Mouse (Mus musculus) intestine, embryonic 15.5 days (tissue): ENCODE data around the gene Gm49336. TPM values are rescaled to one million over a fixed set of nuclear protein-coding genes. Genes with fewer than 3 reads are reported as not detected.

Experiments
- ATAC-seq: fragments of 200-750 bp; cut with Nextera tagmentation; 2 replicates; pipeline ENCODE4 v1.8.0; 2017; ENCODE audit warnings: moderate TSS enrichment, moderate library complexity
- H3K27ac ChIP-seq: fragments of 300-500 bp; sonication (generic); 2 replicates; pipeline ENCODE4 v1.5.1; 2015; ENCODE audit warnings: mild to moderate bottlenecking, inconsistent platforms
- H3K27me3 ChIP-seq: fragments of 300-500 bp; sonication (generic); replicated peaks from 2 replicates; pipeline ENCODE4 v1.6.1; 2015; ENCODE audit warnings: inconsistent platforms
- H3K36me3 ChIP-seq: fragments of 300-500 bp; sonication (generic); 2 replicates; pipeline ENCODE4 v1.6.1; 2015; ENCODE audit warnings: inconsistent platforms
- H3K4me1 ChIP-seq: fragments of 300-500 bp; sonication (generic); replicated peaks from 2 replicates; pipeline ENCODE4 v1.6.1; 2015; ENCODE audit warnings: inconsistent platforms
- H3K4me2 ChIP-seq: fragments of 300-500 bp; sonication (generic); replicated peaks from 2 replicates; pipeline ENCODE4 v1.6.1; 2015; ENCODE audit warnings: mild to moderate bottlenecking, inconsistent platforms
- H3K4me3 ChIP-seq: fragments of 300-500 bp; sonication (generic); replicated peaks from 2 replicates; pipeline ENCODE4 v1.5.1; 2015; ENCODE audit warnings: inconsistent platforms
- H3K9ac ChIP-seq: fragments of 300-500 bp; sonication (generic); 2 replicates; pipeline ENCODE4 v1.6.1; 2015; ENCODE audit warnings: inconsistent platforms
- H3K9me3 ChIP-seq: fragments of 300-500 bp; sonication (generic); 2 replicates; pipeline ENCODE4 v1.6.1; 2016; ENCODE audit warnings: inconsistent platforms
- whole genome bisulfite sequencing: fragments of 180-500 bp; shearing (Covaris S2); methylation state at CpG from one replicate; pipeline ENCODE4 v1.1.7; 2015; 5-methylcytosine and 5-hydroxymethylcytosine counted together
- polyA plus RNA-seq: library from polyadenylated mRNA; unstranded; fragments of >200 nt; fragmentation: Nextera tagmentation; extraction: Ambion mirVana; gene quantifications from 2 replicates; pipeline ENCODE4 v1.2.1, GENCODE M21; 2015

The Gm49336 gene
- polyA plus RNA-seq, 1 experiment from 2014 or later, result 47.8 TPM

DNA sequence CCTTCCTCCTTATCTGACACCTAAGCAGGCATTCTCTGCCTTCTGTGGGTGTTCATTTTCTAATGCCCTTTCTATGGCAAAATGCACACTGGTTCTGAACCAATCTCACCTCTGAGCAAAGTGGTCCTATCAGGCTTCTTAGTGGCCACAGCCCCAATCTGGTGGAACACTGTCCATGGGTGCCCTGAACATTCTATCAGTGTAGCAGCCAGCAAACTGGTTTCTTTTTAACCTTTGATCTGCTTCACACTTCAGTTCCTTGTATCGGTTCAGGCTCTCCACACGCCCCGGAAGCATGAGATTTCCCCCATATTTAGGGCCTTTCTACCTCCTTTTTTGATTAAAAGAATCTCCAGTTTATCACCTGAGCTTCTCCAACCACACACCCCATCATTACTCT is 36.3 kb downstream of the Gm49336 start:
- H3K4me2 ChIP-seq, result no peak overlapping the region
- no peaks in the 10 kb centered on the region for H3K9me3 ChIP-seq
- H3K27ac ChIP-seq, result 0 out of 2 replicates have a peak overlapping the region, but pooled peaks have one; percentile 3
- no peak overlapping the region for H3K9ac ChIP-seq
- H3K27me3 ChIP-seq, result no peaks in the 10 kb centered on the region
- no peaks in the 10 kb centered on the region for H3K36me3 ChIP-seq
- ATAC-seq, result peak; percentile 66
- no peak overlapping the region for H3K4me3 ChIP-seq
- 75% methylated on average over 3 of the region's 3 CpGs for WGBS
- 0 out of 2 replicates have a peak, but pooled peaks cover 3% of the 10 kb centered on the region for H3K4me1 ChIP-seq

DNA sequence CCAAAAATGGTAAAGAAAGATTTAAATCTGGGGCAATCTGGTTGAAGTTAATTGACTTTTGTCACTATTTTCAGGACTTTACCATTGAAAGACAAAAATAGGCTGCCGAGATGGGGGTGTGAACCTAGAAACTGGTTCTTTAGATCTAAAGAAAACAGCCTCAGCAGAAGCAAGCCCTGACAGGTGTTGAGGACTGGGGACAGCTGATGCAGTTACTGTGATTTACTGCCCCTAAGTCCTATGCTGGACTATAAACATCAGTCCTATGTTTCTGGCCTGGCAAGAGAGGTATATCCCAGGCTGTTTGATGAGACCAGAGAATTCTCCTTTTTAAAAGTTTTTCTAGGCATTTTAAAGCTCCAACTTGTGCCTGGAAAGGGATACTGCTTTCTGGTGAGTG is 37.3 kb downstream of the Gm49336 start:
- Histone ChIP-seq H3K9ac (no peak overlapping the region), H3K27ac (no peak overlapping the region), H3K4me3 (no peak overlapping the region), H3K27me3 (no peaks in the 10 kb centered on the region), H3K4me1 (0 out of 2 replicates have a peak, but pooled peaks cover 3% of the 10 kb centered on the region), H3K36me3 (no peaks in the 10 kb centered on the region), H3K9me3 (no peaks in the 10 kb centered on the region), H3K4me2 (no peak overlapping the region)
- ATAC-seq, result no peak
- WGBS, result 56% methylated on average over 1 of the region's 1 CpGs

DNA sequence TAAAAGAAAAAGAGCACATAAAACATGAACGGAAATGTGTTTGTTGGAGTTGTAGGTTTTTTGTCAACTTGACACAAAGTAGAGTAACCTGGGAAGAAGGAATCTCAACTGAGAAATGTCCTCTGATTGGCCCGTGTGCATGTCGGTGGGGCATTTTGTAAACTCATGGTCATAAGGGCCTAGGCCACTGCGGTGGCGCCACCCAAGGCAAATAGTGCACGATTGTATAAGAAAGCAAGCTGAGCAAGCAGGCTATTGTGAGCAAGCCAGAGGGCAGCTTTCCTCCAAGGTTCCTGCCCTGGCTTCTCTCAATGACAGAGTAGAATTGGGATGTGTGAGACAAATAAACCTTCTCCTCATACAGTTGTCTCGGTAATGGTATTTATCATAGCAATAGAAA is 42.1 kb downstream of the Gm49336 start:
- no peak for ATAC-seq
- WGBS, result 77% methylated on average over 7 of the region's 7 CpGs
- no peak overlapping the region for H3K27ac ChIP-seq
- H3K9ac ChIP-seq, result no peak overlapping the region
- no peaks in the 10 kb centered on the region for H3K4me1 ChIP-seq
- H3K36me3 ChIP-seq, result no peaks in the 10 kb centered on the region
- no peaks in the 10 kb centered on the region for H3K9me3 ChIP-seq
- no peak overlapping the region for H3K4me3 ChIP-seq
- H3K27me3 ChIP-seq, result no peaks in the 10 kb centered on the region
- no peak overlapping the region for H3K4me2 ChIP-seq

DNA sequence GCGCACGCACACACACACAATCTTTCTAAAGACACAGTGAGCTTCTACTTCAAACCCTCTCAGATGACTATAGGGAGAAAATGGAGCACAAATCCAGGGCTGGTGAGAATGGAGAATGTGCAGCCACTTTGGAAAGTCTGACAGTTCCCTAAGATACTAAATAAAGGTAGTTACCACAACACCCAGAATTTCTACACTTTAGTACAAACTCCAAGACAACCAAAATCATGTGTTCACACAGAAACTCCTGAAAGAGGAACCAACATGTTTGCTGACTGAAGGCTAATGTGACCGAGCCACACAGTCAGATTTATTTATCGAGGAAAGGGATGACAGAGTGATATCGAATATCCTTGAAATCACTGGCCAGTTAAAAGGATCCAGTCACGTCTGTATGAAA is 46.3 kb downstream of the Gm49336 start:
- 92% methylated on average over 6 of the region's 6 CpGs for WGBS
- Histone ChIP-seq H3K27me3 (no peaks in the 10 kb centered on the region), H3K9me3 (no peaks in the 10 kb centered on the region), H3K27ac (no peak overlapping the region), H3K36me3 (no peaks in the 10 kb centered on the region), H3K4me2 (no peak overlapping the region), H3K9ac (no peak overlapping the region), H3K4me1 (no peaks in the 10 kb centered on the region), H3K4me3 (no peak overlapping the region)
- no peak for ATAC-seq

DNA sequence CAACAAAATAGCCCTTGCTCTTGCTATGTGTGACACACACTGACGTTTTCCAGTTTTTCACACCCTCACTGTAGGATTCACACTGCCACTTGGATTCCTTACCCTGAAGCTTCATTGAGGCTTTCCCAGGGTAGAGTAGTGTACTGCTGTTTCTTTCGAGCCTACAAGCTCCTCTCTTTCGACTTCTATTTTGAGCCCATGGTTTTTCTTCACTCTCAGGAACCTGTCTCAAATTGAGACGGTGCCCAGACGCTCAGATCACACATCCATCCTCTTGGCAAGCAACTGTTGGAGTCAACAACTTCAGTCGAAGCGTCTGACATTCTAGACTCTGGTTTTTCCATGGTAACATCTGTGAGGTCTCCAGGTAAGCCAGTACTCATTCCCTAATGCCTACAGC is 54.4 kb downstream of the Gm49336 start, which contains the start of gene Atp8a2:
Gene Atp8a2 (minus strand): TSS at position 296 of the 400 bp plus-strand sequence.
- Histone ChIP-seq H3K9me3 (no peaks in the 10 kb centered on the region), H3K27ac (no peak within 1 kb of the TSS), H3K4me2 (no peak within 1 kb of the TSS), H3K4me3 (no peak within 1 kb of the TSS), H3K4me1 (no peaks in the 10 kb centered on the region), H3K36me3 (no peaks in the 10 kb centered on the region), H3K27me3 (no peaks in the 10 kb centered on the region), H3K9ac (no peak within 1 kb of the TSS)
- no peak for ATAC-seq
- WGBS, result 59% methylated on average over 7 of the region's 7 CpGs

DNA sequence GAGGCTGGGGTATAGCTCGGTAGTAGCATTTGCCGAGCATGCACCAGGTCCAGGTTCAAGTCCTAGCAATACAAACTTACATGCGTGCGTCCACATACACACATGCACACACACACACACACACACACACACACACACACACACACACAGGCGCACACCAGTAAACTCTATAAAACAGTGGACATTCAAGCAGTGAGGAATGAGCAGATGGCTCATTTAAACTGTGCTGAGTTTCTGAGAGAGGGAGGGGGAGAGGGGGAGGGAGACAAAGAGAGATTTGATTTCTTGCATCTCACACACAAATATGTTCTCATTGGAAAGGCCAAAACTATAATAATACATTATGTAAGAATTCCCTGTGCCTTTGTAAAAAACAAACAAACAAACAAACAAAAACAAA is 55.3 kb downstream of the Gm49336 start:
- 69% methylated on average over 5 of the region's 5 CpGs for WGBS
- Histone ChIP-seq H3K9ac (no peak overlapping the region), H3K4me1 (no peaks in the 10 kb centered on the region), H3K27me3 (no peaks in the 10 kb centered on the region), H3K4me3 (no peak overlapping the region), H3K4me2 (no peak overlapping the region), H3K36me3 (no peaks in the 10 kb centered on the region), H3K9me3 (no peaks in the 10 kb centered on the region), H3K27ac (no peak overlapping the region)
- ATAC-seq, result no peak

DNA sequence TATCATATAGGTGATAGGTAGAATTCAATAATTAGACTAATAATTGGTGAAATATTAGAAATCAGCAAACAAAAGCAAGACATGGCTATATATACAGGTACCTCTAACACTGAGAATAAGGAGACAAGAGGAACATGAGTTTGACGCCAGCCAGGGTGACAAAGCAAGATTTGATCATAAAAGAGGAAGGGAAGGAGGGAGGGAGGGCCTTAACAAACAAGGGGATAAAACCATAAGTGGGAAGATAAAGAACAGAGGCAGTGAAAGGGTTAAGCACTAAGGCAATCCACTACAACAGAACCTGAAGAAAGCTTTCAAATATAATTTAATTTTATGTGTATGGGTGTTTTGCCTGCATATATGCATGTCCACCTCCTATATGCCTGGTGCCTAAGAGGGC is 56.7 kb downstream of the Gm49336 start:
- no peaks in the 10 kb centered on the region for H3K27me3 ChIP-seq
- H3K27ac ChIP-seq, result no peak overlapping the region
- no peaks in the 10 kb centered on the region for H3K9me3 ChIP-seq
- no peak overlapping the region for H3K4me3 ChIP-seq
- H3K4me1 ChIP-seq, result no peaks in the 10 kb centered on the region
- no peak overlapping the region for H3K9ac ChIP-seq
- no peak for ATAC-seq
- H3K36me3 ChIP-seq, result no peaks in the 10 kb centered on the region
- H3K4me2 ChIP-seq, result no peak overlapping the region
- WGBS, result 77% methylated on average over 1 of the region's 1 CpGs

DNA sequence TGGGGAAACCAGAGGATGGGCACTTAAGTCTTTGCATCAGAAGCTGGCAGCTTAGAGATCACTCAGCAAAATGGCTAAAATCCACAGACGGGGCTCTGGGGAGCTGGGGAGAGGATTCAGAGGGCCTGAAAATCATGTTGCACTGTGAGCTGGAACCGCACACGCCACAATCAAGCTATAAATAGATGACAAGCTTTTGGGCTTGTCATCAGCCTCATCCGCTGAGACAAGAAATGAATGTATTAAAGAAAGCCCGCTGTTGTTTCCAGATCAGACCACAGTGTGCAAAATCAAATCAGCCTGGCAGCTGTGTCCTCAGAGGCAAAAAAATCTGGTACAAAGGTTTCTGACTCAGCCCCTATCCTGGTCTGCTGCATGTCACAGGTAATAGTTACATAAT is 61.5 kb downstream of the Gm49336 start:
- Histone ChIP-seq H3K4me3 (no peak overlapping the region), H3K27ac (no peak overlapping the region), H3K4me1 (no peaks in the 10 kb centered on the region), H3K36me3 (no peaks in the 10 kb centered on the region), H3K4me2 (no peak overlapping the region), H3K27me3 (no peaks in the 10 kb centered on the region), H3K9me3 (no peaks in the 10 kb centered on the region), H3K9ac (no peak overlapping the region)
- ATAC-seq, result no peak
- 85% methylated on average over 5 of the region's 5 CpGs for WGBS

DNA sequence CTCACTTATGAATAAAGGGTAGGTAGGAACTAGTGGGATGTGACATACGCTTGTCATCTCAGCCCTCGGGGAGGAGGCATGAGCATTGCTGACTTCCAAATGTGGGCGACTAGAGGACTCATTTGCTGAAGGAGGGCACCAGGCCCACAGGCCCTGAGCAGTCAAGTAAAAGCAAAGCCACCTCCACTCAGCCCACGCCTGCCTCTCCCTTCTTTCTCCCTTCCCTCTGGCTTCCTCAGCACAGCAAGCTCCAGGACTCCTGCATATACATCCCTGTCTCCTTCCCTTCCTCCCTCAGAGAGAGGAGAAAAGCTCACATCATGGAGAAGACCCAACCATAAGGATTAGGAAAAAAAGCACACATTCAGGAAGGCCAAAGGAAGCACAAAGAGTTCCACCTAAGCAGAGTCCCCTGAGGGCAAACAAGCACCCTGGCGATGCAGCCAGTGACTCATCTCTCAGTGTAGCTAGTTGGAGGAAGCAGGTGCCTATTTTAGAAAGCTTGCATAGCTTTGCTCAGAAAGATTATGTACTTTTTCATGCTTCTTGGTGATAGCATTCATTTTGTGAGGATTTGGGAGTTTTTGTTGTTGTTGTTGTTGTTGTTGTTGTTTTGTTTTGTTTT is 63.0 kb downstream of the Gm49336 start:
- no peak overlapping the region for H3K4me2 ChIP-seq
- H3K4me1 ChIP-seq, result no peaks in the 10 kb centered on the region
- no peaks in the 10 kb centered on the region for H3K36me3 ChIP-seq
- WGBS, result 82% methylated on average over 5 of the region's 5 CpGs
- 0 out of 2 replicates have a peak overlapping the region, but pooled peaks have one; percentile 13 for H3K27ac ChIP-seq
- 0 out of 2 replicates have a peak, but pooled peaks have one; percentile 44 for ATAC-seq
- H3K9ac ChIP-seq, result no peak overlapping the region
- H3K27me3 ChIP-seq, result no peaks in the 10 kb centered on the region
- no peak overlapping the region for H3K4me3 ChIP-seq
- no peaks in the 10 kb centered on the region for H3K9me3 ChIP-seq

DNA sequence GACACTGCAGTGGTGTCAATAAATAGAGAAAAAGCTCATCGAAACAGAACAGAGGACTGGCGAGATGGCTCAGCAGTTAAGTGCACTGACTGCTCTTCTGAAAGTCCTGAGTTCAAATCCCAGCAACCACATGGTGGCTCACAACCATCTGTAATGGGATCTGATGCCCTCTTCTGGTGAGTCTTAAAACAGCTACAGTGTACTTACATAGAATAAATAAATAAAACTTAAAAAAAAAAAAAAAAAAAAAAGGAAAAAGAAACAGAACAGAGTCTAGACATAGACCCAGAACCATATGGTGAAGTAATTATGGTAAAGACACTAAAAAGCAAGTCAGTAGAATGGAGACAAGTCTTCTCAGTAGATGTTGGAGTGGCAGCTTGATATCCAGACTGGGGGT is 70.0 kb downstream of the Gm49336 start:
- Histone ChIP-seq H3K36me3 (no peaks in the 10 kb centered on the region), H3K9ac (no peak overlapping the region), H3K4me1 (no peaks in the 10 kb centered on the region), H3K4me2 (no peak overlapping the region), H3K9me3 (no peaks in the 10 kb centered on the region), H3K27me3 (0 out of 2 replicates have a peak, but pooled peaks cover 2% of the 10 kb centered on the region), H3K4me3 (no peak overlapping the region), H3K27ac (no peak overlapping the region)
- WGBS, result 99% methylated on average over 2 of the region's 2 CpGs
- ATAC-seq, result no peak

DNA sequence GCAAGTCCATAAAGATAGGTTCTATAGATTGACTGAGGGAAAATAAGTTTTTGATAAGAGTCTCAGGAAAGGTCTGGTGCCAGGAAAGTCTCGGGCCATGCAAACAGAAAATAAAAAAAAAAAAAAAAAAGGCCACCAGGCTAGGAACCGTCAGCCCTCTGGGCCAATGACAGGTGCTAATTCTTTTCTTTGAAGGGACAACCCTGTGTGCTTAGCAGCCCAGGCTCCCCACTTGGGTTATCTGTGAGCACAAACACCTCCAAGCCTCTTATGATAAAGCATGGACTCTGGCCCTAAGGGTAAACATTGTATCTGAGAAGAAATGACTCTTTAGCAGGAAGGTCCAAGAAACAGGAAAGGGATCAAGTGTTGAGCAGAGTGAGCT is 72.7 kb downstream of the Gm49336 start:
- 30% methylated on average over 2 of the region's 2 CpGs for WGBS
- Histone ChIP-seq H3K9me3 (no peaks in the 10 kb centered on the region), H3K4me3 (peak overlapping the region; percentile 74; the same call in 1 of the 2 replicates), H3K27me3 (0 out of 2 replicates have a peak, but pooled peaks cover 2% of the 10 kb centered on the region), H3K4me2 (peak overlapping the region; percentile 91), H3K36me3 (no peaks in the 10 kb centered on the region), H3K4me1 (no peaks in the 10 kb centered on the region), H3K9ac (no peak overlapping the region), H3K27ac (peak overlapping the region; percentile 81)
- peak; percentile 88 for ATAC-seq

DNA sequence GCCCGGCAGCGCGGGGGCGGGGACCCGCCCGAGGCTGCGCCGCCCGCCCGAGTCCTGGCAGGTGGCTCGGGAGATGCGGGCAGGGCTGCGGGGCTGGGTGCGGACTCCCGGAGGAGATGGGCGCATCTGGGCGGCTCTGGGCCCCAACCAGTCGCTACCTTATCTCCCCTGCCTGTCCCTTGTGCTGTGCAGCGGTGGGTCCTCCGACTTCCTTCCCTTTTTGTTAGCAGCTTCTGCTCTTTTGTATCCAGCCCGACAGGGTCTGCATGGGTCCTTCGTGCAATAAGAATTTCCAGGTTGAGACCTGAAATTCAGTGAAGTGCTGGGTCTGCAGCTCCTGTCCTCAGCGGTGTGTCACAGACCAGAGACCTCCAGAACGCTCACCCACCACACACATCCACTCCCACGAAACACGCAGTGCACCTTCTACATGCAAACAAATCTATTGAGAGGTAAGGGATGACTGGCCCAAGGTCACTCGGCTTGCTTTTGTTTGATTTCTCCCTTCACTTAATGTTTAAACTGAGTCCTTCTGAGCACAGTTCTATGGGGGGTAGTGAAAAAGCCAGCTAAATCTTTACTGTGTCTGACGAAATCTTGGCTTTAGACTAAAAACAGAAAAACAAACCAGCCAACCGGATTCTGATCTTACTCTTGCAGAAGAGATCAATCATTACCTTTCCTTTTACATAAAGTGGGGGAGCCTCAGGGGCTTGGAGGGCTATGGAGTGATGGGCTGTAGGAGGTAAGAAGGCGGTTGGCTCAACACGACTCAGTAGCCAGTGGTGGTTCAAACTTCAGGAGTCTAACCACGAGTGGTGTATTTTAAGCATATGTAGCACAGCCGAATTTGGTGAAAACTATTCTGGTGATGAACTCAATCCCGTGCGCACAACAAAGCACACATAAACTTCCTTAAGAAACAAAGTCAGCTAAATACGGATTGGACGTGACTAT is 73.4 kb downstream of the Gm49336 start:
- no peaks in the 10 kb centered on the region for H3K36me3 ChIP-seq
- peak; percentile 11 for ATAC-seq
- H3K4me2 ChIP-seq, result peak overlapping the region; percentile 91
- H3K4me1 ChIP-seq, result peaks cover 1% of the 10 kb centered on the region; the same call in 1 of the 2 replicates
- no peaks in the 10 kb centered on the region for H3K9me3 ChIP-seq
- peak overlapping the region; percentile 81 for H3K27ac ChIP-seq
- H3K27me3 ChIP-seq, result 0 out of 2 replicates have a peak, but pooled peaks cover 2% of the 10 kb centered on the region
- 14% methylated on average over 37 of the region's 37 CpGs for WGBS
- H3K9ac ChIP-seq, result peak overlapping the region; percentile 68
- H3K4me3 ChIP-seq, result peak overlapping the region; percentile 74
